Mouse (Mus musculus): ENCODE data around the gene BC030870.

BC030870 gene

DNA sequence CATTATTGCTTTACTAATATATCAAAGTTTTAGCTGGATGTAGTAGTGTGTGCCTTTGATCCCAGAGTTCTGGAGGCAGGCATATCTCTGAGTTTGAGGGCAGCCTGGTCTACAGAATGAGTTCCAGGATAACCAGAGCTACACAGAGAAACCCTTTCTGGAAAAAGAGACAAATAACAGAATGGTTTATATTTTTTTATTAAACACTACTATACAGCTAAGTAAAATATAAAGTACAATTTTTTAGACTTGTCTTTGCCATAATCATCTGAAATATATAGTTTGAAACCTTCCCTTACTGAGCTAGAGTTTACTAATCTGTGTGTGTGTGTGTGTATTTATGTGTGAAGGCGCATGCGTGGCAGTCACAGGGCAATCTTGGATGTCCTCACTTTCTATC, 54.6 kb downstream of the BC030870 start, which contains the start of gene Gm10663:
Gm10663 (plus strand) TSS at position 301 of the 400 bp plus-strand sequence.
- DNase-seq (ENCODE audit: low read depth): no peak

DNA sequence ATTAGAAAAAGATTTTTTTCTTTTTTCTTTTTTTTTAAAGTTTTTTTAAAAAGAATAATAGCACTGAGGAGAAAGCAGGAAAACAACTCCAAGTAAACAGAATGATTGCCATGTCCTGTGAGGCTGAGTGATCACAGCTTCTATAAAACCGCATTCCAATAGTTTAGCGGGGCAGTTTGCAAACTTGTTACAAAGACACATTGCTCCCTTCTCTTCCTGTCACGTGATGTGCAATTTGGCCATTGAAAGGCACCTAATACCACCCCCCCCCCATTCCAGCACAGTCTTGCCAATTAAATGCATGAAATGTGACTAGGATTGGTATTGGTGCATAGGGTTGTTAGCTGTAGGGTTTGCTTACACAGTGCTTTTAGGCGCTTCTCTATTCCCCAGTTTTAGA, 58.4 kb downstream of the BC030870 start:
- no peak for DNase-seq (ENCODE audit: low read depth)

DNA sequence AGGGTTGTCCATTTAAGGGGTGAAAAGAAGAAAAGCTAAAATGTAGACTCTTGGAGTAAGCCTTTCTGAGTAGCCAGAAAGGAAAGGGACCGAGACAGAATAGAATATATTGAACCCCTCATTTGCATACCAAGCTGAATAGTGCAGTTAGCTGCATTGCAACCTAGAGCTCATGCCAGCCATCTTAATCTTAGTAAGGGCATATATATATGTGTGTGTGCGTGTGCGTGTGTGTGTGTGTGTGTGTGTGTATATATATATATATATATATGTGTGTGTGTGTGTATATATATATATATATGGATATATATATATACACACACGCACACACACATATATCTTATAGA, 60.9 kb downstream of the BC030870 start:
- no peak for DNase-seq (ENCODE audit: low read depth)

DNA sequence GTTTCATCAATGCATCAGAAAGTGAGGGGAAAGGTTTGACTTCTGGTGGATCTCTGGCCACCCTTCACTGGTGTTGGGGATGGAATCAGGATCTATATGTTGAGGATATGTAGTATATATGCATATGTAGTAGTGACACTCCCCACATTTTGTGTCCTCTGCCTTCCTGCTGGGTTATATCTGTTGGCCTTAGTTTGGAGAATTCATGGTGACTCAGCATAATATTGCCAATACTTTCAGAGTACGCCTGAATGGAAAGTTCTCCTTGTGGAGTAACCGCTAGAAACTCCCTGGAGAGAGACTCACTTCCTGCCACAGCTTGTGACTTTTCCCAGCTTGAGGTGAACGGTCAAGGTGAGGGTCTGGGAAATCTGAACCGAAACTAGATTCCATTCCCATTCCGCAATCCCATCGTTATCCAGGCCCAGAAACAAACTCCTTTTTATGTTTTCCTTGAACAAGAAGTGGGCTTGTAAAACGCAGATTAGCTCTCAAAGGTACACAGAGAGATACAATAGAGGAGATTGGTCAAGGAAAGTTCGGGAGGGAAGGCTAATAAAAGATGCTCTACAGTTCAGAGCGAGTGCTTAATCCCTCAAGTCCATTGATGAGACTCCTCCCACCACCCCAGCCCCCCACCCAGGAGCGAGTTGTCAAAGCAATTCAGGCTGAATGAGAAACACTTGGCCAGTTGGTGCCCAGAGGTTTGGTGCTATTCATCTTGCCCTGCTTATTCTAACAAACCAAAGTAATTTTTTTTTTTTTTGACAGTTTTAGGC, 61.5 kb downstream of the BC030870 start:
- no peak for DNase-seq (ENCODE audit: low read depth)

DNA sequence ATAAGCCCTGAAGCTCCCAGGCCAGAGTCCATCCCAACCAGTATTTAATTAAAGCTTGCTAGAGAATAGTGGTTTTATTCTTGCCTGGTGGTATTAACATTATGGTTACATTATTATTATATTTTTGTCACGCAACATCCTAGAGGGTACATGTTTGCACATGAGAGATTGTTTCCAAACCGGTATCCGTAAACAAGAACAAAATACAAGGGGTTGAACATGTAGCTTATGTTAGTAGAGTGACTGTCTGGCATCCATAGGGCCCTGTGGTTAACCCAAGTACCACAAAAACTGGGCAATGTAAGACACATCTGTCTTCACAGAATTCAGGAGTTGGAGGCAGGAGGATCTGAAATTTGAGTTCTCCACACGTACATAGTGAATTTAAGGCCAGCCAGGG, 62.3 kb downstream of the BC030870 start:
- DNase-seq (ENCODE audit: low read depth): no peak

DNA sequence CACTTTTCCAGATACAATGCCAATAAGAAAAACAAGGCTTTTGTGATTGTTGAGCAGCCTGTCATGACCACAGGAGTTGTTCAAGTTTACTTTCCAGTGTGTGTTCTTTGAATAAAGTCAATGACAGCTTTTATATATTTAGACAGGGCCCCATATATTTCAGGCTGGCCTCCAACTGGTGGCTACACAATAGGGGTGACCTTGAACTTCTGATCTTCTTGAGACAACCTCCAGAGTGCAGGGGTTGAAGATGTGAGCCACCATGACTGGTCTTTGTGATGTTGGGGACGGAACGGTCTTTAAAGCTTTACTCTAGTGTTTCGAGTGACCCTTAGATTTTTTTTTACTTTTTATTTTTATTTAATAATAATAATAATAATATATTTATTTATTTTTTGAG, 63.7 kb downstream of the BC030870 start:
- no peak for DNase-seq (ENCODE audit: low read depth)

DNA sequence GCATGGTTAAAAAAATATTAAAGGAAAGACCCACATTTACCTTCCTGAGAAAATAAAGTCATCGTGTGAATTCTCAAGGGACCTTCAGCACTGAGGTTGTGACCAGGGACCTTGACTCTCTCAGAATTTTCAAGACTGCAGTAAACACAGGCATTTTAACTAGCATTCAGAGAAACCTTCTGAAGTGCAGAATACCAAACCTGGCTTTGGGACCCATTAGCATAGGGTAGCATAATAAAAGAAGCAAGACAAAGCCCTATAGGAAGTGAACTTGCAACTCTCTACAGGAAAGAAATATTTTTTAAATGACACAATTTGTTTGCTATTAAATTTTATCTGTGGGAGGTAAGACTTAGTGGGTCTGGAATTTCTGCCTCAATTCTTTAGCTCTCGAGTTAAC, 65.3 kb downstream of the BC030870 start:
- no peak for DNase-seq (ENCODE audit: low read depth)

DNA sequence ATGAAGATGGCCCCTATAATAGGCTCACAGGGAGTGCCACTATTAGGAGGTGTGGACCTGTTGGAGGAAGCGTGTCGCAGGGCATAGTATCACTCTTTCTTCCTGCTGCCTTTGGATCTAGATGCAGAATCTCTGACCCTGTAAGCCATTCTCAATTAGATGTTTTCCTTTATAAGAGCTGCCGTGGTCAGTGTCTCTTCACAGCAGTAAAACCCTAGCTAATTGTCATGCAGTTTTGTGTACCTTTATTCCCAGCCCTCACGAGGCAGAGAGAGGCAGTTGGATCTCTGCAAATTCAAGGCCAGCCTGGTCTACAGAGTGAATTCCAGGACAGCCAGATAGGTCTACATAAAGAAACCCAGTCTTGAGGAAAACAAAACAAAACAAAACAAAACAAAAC, 67.2 kb downstream of the BC030870 start:
- DNase-seq (ENCODE audit: low read depth): no peak

DNA sequence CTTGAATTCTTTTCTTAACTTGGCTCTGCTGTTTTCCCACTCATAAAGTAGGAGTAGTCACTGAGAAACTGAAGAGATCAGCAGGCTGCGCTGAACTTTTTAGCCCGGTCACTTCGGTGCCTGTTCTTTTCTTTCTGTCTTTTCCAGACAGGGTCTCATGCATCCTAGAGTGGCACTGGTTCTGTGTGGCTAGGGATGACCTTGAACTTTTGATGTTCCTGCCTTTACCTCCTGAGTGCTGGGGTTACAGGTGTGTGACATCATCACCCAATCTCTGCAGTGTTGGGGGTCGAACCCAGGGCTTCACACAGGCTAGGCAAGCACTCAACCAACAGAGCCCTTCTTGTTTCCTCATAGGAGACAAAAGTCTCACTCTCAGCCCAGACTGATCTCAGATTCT, 72.6 kb downstream of the BC030870 start:
- no peak for DNase-seq (ENCODE audit: low read depth)

DNA sequence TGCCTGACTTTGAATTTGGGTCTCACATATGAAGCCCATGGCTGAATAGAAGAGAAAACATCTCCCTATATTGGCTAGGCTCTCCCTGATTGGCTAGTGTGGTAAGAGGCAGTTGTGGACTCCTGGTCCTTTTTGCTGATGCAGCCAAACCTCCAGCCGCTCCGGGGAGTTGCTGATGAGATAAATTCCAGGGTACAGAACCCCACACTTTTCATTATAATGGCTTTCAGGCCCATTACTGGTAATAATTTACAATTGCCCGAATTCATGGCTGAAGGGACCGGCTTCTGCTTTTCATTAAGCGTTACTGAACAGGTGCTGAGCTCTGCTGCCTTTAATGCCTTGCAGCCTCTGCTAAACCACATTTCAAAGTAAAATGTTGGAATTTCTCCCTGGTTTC, 75.4 kb downstream of the BC030870 start:
- no peak for DNase-seq (ENCODE audit: low read depth)

DNA sequence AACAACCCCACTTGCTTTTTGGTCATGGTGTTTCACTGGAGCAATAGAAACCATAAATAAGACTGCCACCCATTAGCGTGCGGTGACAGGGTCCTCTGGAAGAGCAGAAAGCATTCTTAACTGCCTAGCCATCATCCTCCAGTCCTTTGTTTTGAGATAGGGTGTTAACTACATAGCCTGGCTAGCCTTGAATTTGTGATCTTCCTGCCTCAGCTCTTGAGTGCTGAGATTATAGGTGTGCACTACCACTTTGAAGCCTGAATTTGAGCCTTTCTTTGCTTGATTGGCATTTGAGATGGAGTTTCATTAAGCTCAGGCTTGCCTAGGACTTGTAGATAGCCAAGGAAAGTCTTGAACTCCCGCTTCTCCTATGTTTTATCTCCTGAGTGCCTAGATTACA, 75.8 kb downstream of the BC030870 start:
- no peak for DNase-seq (ENCODE audit: low read depth)

DNA sequence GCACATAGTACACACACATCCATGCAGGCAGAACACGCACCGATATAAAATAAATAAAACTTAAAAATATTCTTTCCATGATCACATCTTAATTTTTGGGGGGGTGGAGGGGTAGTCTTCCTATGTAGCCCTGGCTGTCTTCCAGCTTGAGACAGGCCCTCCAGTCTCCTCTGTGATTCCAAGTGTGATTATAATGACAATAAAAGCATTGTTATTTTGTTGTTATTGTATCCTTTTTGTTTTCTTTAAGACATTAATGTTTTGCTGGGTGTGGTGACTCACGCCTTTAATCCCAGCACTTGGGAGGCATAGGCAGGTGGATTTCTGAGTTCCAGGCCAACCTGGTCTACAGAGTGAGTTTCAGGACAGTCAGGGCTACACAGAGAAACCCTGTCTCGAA, 81.6 kb downstream of the BC030870 start:
- DNase-seq (ENCODE audit: low read depth): no peak

DNA sequence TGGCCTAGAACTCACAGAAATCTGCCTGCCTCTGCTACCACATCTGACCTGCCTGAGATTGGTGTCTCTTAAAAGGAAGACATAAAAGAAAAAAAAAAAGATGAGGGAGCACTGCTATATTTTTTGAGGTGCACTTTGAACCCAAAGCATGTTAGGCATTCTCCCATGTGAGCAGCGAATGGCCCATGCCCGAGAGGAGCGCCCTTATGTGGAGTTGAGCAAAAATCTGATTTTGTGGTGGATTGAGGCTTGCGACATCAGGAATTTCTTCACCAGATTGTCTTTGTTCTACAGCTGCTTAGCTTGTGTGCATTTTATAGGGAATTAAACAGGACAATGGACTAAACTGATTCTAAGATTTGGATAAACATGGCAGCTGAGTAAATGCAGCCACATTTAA, 82.2 kb downstream of the BC030870 start:
- no peak for DNase-seq (ENCODE audit: low read depth)

DNA sequence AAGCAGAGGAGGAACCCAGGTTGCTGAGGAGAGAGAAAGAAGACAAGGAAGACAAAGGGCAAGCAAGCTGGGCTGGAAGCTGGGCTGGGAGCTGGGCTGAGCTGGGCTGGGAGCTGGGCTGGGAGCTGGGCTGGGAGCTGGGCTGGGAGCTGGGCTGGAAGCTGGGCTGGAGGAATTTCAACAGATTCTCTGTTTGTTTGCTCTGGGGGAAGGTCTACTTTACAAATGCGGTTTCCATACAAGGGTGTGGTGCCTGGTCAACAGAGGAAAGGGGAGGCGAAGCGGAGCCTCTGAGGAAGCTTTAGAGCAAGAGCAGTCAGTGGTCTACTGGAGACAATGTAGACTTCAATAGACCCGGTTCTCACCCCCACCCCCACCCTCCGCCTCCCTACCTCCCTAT, 82.8 kb downstream of the BC030870 start:
- DNase-seq (ENCODE audit: low read depth): no peak

DNA sequence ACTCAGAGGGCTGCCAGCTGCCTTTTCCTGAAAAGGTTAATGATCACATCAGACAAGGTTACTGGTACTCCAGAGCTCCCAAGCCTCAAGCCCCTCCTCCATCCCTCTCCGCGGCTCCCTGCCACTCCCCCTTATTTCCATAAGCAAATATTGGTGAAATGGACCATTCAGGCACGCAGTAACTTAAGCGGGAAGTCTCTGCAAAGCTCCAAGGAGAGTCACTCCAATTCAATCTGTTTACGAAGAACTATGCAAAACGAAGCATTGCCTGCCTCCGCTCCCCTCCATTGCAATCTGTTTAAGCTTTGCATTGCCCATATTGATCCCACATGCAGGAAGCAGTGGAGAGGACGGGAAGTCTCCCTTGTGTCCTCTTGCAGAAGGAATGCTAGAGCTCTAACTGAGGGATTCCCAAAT, 92.2 kb downstream of the BC030870 start, which contains the start of gene Apela:
Apela (minus strand) TSS at position 220 of the 417 bp plus-strand sequence.
- DNase-seq (ENCODE audit: low read depth): no peak
